Mouse (Mus musculus) lung, postnatal 0 days (tissue): ENCODE measurements around the gene Tnfrsf1a.

Source experiments
- CTCF ChIP-seq: IDR thresholded peaks from 2 replicates; pipeline ENCODE4 v1.5.1; 2016; ENCODE audit warnings: antibody characterized with exemption, mild to moderate bottlenecking
- EP300 ChIP-seq: IDR thresholded peaks from 2 replicates; pipeline ENCODE4 v1.6.1; 2016; ENCODE audit warnings: antibody characterized with exemption, mild to moderate bottlenecking, control low read depth

GRCm38 (mm10) chr6:125318981-125319918 lies 29.9 kb upstream of the Tnfrsf1a start:
- TF ChIP-seq EP300 (peak; percentile 92), CTCF (no peak)
